Mouse (Mus musculus): Measurements from ENCODE around the gene Dthd1.

DNA sequence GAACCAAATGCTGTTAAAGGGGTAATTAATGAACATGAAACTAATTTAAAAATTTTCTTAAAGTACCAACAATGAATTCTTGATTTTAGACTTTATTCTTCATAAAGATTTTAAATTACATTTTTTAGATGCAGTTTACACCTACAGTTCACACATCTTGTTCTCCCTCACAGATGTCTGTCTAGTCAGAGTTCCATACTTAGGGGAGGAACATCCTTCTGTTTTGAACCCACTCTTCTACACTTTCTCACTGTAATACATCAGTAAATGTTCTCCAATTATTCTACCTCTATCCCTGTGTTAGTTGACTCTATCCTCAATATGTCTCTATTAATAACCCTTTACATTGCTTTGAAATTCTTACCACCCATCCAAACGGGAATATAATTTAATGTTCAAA is 20.8 kb upstream of the Dthd1 start:
- TF ChIP-seq GATA1 (IDR thresholded peaks at IDR 0.05; ENCODE audit: low read length), result no peak
- TF ChIP-seq TAL1 (IDR thresholded peaks at IDR 0.05; ENCODE audit: low read length), result no peak
